Mouse (Mus musculus): ENCODE measurements around the gene Tssk2. TPM values are rescaled to one million over a fixed set of nuclear protein-coding genes. Genes with fewer than 3 reads are reported as not detected.
A peak's percentile ranks its signal among the peaks of the same experiment; 100 is the strongest.

Gene Tssk2
- polyA plus RNA-seq, 1 experiment from 2014 or later, result not detected

DNA sequence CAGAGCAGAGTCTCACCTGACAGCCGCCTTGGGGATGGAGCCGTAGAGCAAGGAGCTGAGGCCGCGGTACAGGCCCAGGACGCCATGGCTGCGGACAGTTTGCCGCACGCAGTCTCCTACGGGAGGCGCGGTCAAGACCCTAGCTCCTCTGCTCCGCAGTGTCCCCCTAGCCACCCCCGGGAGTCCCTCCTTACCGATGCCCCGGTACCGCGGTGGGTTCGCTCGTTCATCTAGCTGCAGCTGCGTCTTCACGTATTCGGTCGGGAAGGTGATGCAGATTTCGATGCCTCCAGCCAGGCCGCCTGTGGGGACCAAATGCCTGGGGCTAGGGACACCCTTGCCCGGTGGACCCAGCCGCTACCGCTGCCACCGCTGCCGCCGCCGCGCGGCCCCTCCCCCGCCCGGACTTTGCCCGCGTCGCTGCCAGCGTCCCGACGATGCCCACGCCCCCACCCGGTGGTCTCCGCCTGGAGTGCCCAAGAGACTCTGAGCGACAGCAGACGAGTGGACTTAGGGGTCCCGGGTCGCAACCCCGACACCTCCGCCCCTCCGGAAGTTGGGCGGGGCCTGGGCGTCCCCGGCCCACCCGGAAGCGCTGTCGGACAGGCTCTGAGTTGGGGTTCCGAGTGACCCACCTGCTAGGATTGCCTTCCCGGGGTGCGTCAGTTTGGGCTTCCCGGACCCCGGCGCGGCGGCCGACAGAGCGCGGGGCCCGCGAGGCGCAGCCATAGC lies 29.1 kb downstream of the Tssk2 start:
- H3K27ac ChIP-seq (ENCODE audit: low read length), result peak overlapping the region; percentile 95
- peaks cover 15% of the 10 kb centered on the region for H3K4me1 ChIP-seq (ENCODE audit: insufficient read depth, low read length)
- under 1% methylated on average over 71 of the region's 72 CpGs for WGBS
- no peaks in the 10 kb centered on the region for H3K27me3 ChIP-seq (ENCODE audit: insufficient read depth, low read length)
- H3K9ac ChIP-seq (replicated peaks; ENCODE audit: low read length), result peak overlapping the region; percentile 83
- peak; percentile 53 for ATAC-seq (ENCODE audit: low FRiP score, low TSS enrichment)
- peak overlapping the region; percentile 72 for H3K4me3 ChIP-seq (ENCODE audit: low read length)
- H3K4me2 ChIP-seq (replicated peaks; ENCODE audit: low read depth, low read length), result peak overlapping the region; percentile 99
- no peaks in the 10 kb centered on the region for H3K9me3 ChIP-seq (ENCODE audit: low read length)
- peaks cover 11% of the 10 kb centered on the region for H3K36me3 ChIP-seq (ENCODE audit: insufficient read depth, low read length)

DNA sequence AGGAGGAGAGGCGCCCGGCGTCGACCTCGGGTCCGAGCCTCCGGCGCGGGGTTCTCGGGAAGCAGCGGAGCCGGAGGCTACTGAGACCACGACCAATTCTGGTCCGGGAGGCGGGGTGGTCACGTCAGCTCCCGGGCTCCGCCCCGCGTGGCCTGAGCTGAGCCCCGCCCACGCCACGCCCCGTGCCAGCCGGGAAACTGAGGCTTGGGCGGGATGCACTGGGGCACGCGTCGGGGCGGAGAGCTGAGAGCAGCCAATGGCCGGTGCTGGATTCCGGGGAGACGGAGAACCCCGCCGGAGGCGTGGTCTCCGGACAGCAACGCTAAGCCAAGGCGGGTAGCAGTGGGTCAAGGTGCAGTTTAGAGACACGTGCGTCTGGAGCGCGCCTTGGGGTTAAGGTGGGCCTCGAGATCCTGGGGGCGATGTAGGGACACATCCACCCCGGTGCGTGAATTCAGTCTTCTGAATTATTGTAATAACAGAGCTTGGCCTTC lies 29.7 kb downstream of the Tssk2 start, which contains the start of gene Slc25a1:
Gene Slc25a1 (minus strand): TSS at position 133 of the 494 bp plus-strand sequence.
- peak; percentile 74 for ATAC-seq (ENCODE audit: low FRiP score, low TSS enrichment)
- Histone ChIP-seq H3K27ac (ENCODE audit: low read length) (peak within 1 kb of the TSS; percentile 95), H3K27me3 (ENCODE audit: insufficient read depth, low read length) (no peaks in the 10 kb centered on the region), H3K36me3 (ENCODE audit: insufficient read depth, low read length) (peaks cover 11% of the 10 kb centered on the region), H3K4me3 (ENCODE audit: low read length) (peak within 1 kb of the TSS; percentile 72), H3K9ac (replicated peaks; ENCODE audit: low read length) (peak within 1 kb of the TSS; percentile 83), H3K9me3 (ENCODE audit: low read length) (no peaks in the 10 kb centered on the region), H3K4me2 (replicated peaks; ENCODE audit: low read depth, low read length) (peak within 1 kb of the TSS; percentile 99), H3K4me1 (ENCODE audit: insufficient read depth, low read length) (peaks cover 11% of the 10 kb centered on the region)
- under 1% methylated on average over 46 of the region's 47 CpGs for WGBS

DNA sequence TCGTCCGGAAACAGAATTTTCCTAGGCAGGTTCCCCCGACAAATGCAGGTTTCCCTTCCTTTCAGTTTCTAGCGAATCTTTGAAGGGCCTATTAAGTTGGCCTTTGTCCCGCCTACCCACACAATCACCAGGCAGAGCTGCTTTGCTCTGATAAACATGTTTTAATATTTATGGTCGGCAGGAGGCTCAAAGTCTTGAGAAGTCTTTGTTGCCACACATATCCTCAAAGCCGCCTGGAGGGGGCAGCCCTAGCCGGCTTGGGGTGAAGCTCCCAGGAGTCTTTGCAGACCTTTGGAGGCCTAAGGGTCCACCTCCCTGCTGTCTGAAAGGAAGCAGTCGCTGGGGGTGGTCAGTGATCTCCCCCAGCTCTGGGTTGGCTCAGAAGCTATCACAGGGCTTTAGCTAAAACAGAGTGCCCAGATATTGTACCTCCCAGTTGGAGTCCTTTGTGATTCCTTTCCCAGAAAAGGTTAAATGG lies 30.2 kb downstream of the Tssk2 start:
- Histone ChIP-seq H3K27me3 (ENCODE audit: insufficient read depth, low read length) (no peaks in the 10 kb centered on the region), H3K4me1 (ENCODE audit: insufficient read depth, low read length) (peaks cover 11% of the 10 kb centered on the region), H3K27ac (ENCODE audit: low read length) (peak overlapping the region; percentile 95), H3K4me2 (replicated peaks; ENCODE audit: low read depth, low read length) (peak overlapping the region; percentile 99), H3K36me3 (ENCODE audit: insufficient read depth, low read length) (peaks cover 11% of the 10 kb centered on the region), H3K9me3 (ENCODE audit: low read length) (no peaks in the 10 kb centered on the region), H3K4me3 (ENCODE audit: low read length) (peak overlapping the region; percentile 72), H3K9ac (replicated peaks; ENCODE audit: low read length) (peak overlapping the region; percentile 83)
- WGBS, result 0% methylated on average over 9 of the region's 9 CpGs
- peak; percentile 67 for ATAC-seq (ENCODE audit: low FRiP score, low TSS enrichment)

DNA sequence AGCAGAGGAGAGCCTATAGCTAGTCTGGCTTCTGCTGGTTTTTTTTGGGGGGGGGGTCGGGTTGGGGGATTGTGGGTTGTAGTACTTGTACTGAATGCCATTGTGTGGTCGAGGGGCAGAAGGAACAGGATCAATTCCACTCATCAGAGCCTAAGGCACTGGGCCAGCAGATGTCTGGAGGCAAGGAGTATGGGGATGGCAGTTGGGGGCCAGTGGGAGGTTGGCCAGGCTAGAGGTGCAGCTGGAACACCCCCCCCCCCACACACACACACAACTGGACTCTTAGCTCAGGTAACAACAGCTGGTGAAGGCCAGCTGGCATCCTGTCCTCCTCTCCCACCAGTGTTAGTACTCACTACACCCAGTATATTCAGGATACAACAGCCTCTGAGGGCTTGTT lies 30.8 kb downstream of the Tssk2 start:
- Histone ChIP-seq H3K27me3 (ENCODE audit: insufficient read depth, low read length) (no peaks in the 10 kb centered on the region), H3K9me3 (ENCODE audit: low read length) (no peaks in the 10 kb centered on the region), H3K4me2 (replicated peaks; ENCODE audit: low read depth, low read length) (no peak overlapping the region), H3K4me3 (ENCODE audit: low read length) (no peak overlapping the region), H3K27ac (ENCODE audit: low read length) (peak overlapping the region; percentile 95; the same call in 1 of the 2 replicates), H3K36me3 (ENCODE audit: insufficient read depth, low read length) (peaks cover 11% of the 10 kb centered on the region), H3K4me1 (ENCODE audit: insufficient read depth, low read length) (peaks cover 11% of the 10 kb centered on the region), H3K9ac (replicated peaks; ENCODE audit: low read length) (peak overlapping the region; percentile 83; the same call in 1 of the 2 replicates)
- ATAC-seq (ENCODE audit: low FRiP score, low TSS enrichment), result no peak
- WGBS, result 16% methylated on average over 2 of the region's 2 CpGs

DNA sequence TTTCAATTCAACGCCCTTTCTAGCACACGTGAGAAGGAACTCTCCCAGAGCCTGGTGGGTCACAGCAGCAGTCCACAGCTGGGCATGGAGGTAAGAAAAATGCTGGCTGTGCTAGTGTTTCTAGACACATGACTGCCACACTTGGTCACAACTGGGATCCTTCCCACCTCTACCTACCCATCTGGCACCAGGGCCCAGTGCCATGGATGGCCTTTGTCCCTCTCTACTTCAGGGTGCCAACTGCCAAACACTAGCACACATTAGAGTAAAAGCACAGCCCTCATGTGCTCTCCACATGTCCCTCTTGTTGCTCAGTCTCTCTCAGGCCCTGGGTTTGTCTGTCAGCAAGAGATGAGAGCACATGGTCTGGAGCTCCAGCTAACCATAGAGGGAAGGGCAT lies 31.2 kb downstream of the Tssk2 start:
- H3K9ac ChIP-seq (replicated peaks; ENCODE audit: low read length), result no peak overlapping the region
- H3K4me1 ChIP-seq (ENCODE audit: insufficient read depth, low read length), result peaks cover 11% of the 10 kb centered on the region
- WGBS, result 86% methylated on average over 2 of the region's 2 CpGs
- no peak overlapping the region for H3K4me3 ChIP-seq (ENCODE audit: low read length)
- H3K36me3 ChIP-seq (ENCODE audit: insufficient read depth, low read length), result peaks cover 9% of the 10 kb centered on the region
- no peaks in the 10 kb centered on the region for H3K9me3 ChIP-seq (ENCODE audit: low read length)
- H3K27me3 ChIP-seq (ENCODE audit: insufficient read depth, low read length), result no peaks in the 10 kb centered on the region
- H3K4me2 ChIP-seq (replicated peaks; ENCODE audit: low read depth, low read length), result no peak overlapping the region
- ATAC-seq (ENCODE audit: low FRiP score, low TSS enrichment), result no peak
- H3K27ac ChIP-seq (ENCODE audit: low read length), result no peak overlapping the region

DNA sequence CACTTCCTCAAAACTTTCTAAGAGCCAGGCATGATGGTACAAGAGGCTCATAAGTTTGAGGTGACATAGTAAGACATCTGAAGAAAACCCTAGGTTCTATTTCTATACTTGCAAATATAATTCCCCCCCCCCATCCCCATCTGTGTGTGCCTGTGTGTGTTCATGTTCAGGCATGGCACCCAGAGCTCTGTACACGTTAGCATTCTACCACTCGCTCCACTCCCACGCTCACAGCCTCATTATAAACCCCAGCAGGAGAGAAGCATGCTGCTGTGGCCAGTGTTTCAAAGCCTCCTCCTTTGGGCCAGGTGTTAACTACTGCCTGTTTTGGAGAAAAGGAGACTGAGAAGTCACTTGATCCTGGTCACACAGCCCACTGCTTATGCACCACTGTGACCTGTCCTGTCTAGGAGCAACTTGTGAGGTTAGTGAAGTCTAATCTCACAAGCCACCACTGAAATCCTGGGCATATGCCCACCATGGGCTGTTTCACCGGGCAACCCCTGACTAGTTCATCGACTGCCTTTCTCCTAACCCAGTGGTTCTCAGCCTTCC lies 33.5 kb downstream of the Tssk2 start:
- H3K9me3 ChIP-seq (ENCODE audit: low read length), result no peaks in the 10 kb centered on the region
- no peaks in the 10 kb centered on the region for H3K36me3 ChIP-seq (ENCODE audit: insufficient read depth, low read length)
- no peak overlapping the region for H3K4me3 ChIP-seq (ENCODE audit: low read length)
- H3K4me2 ChIP-seq (replicated peaks; ENCODE audit: low read depth, low read length), result no peak overlapping the region
- WGBS, result 70% methylated on average over 5 of the region's 5 CpGs
- H3K9ac ChIP-seq (replicated peaks; ENCODE audit: low read length), result no peak overlapping the region
- H3K27ac ChIP-seq (ENCODE audit: low read length), result no peak overlapping the region
- no peak for ATAC-seq (ENCODE audit: low FRiP score, low TSS enrichment)
- 0 out of 2 replicates have a peak, but pooled peaks cover 4% of the 10 kb centered on the region for H3K27me3 ChIP-seq (ENCODE audit: insufficient read depth, low read length)
- H3K4me1 ChIP-seq (ENCODE audit: insufficient read depth, low read length), result peaks cover 6% of the 10 kb centered on the region

DNA sequence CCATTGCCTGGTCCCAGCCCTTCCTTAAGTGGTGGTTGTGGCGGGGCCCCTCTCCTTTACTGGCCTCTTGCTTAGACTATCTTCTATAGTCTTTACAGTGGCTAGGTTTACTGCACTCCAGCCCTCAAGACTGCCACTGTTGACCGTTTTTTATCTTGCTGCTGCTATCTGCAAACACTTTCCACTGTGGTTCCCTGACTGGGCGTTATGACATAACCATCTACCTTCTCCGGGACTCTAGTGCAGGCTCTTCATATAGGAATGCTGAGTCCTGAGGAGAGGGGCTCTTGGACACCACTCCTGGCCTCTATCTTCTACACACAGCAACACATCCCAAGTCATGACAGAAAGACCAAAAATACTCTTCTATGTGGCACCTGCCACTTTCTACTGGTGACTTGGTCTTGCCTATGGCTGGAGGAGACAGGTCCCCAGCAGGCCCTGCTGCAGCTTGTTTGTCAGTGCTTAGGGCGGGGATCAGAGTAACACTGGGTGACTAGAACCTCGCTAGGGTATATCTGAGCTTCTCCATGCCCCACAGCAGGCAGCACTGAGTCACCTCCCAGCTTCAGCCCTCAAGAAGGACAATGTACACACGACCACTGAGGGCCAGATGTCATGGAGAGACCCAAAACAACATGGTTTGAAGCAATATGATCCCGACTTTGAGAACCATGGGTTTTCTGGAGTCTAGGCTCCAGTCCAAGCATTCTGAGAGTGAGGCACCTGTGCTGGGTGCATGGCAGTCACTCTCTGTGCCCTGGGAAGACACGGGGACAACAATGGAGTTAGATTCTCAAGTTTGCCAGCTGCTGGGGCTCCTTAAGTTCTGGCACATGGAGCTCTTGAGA lies 35.4 kb downstream of the Tssk2 start:
- 70% methylated on average over 9 of the region's 9 CpGs for WGBS
- H3K4me3 ChIP-seq (ENCODE audit: low read length), result no peak overlapping the region

DNA sequence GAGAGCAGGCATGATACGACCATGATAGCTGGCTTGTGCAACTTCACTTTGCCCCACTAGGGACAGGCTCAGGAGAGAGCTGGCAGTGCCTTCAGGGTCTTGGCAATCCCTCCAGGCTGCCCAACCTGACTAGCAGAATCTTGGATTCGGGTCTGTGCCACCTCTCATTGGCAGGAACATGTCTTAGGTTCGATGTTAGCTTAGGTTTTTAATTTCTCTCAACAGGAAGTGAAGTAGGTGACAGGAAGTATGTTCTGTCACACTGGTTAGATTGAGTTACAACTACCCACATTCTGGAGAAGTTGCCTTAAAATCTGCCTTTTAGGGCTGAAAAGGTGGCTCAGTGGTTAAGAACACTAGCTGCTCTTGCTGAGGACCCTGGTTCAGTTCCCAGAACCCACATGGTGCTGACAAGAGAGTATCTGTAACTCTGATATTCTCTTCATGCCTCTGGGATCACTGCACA lies 36.0 kb downstream of the Tssk2 start:
- Histone ChIP-seq H3K27ac (ENCODE audit: low read length) (no peak overlapping the region), H3K4me2 (replicated peaks; ENCODE audit: low read depth, low read length) (no peak overlapping the region), H3K9ac (replicated peaks; ENCODE audit: low read length) (no peak overlapping the region), H3K4me1 (ENCODE audit: insufficient read depth, low read length) (no peaks in the 10 kb centered on the region), H3K4me3 (ENCODE audit: low read length) (no peak overlapping the region), H3K27me3 (ENCODE audit: insufficient read depth, low read length) (0 out of 2 replicates have a peak, but pooled peaks cover 4% of the 10 kb centered on the region), H3K9me3 (ENCODE audit: low read length) (no peaks in the 10 kb centered on the region), H3K36me3 (ENCODE audit: insufficient read depth, low read length) (no peaks in the 10 kb centered on the region)
- 59% methylated on average over 3 of the region's 3 CpGs for WGBS
- ATAC-seq (ENCODE audit: low FRiP score, low TSS enrichment), result no peak

More for the DNA sequence above, 35.4 kb downstream of the Tssk2 start:
- 0 out of 2 replicates have a peak, but pooled peaks cover 4% of the 10 kb centered on the region for H3K27me3 ChIP-seq (ENCODE audit: insufficient read depth, low read length)
- H3K9ac ChIP-seq (replicated peaks; ENCODE audit: low read length), result no peak overlapping the region
- no peak overlapping the region for H3K27ac ChIP-seq (ENCODE audit: low read length)
- H3K4me1 ChIP-seq (ENCODE audit: insufficient read depth, low read length), result 0 out of 2 replicates have a peak, but pooled peaks cover 1% of the 10 kb centered on the region
- H3K4me2 ChIP-seq (replicated peaks; ENCODE audit: low read depth, low read length), result no peak overlapping the region
- ATAC-seq (ENCODE audit: low FRiP score, low TSS enrichment), result no peak
- no peaks in the 10 kb centered on the region for H3K36me3 ChIP-seq (ENCODE audit: insufficient read depth, low read length)
- no peaks in the 10 kb centered on the region for H3K9me3 ChIP-seq (ENCODE audit: low read length)

DNA sequence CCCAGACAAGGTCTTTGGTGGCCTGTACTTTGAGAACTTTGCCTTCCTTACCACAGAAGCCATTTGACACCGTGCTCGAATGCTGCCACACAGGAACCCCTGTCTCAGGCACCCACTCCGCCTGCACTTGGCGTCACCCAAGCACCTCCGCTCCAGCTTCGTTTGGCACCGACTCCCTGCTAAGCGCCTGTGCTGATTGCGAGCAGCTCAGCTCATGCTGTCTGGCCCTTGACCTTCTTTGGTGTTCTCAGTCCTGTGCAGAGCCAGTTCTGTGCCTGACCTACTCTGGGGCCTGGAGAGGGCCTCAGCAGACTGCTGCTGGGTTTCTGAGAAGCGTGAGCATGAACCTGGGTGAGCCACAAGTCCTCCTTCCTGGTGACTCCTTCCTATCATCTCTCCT lies 38.3 kb downstream of the Tssk2 start:
- Histone ChIP-seq H3K27ac (ENCODE audit: low read length) (no peak overlapping the region), H3K27me3 (ENCODE audit: insufficient read depth, low read length) (0 out of 2 replicates have a peak, but pooled peaks cover 4% of the 10 kb centered on the region), H3K4me3 (ENCODE audit: low read length) (no peak overlapping the region), H3K36me3 (ENCODE audit: insufficient read depth, low read length) (no peaks in the 10 kb centered on the region), H3K9me3 (ENCODE audit: low read length) (no peaks in the 10 kb centered on the region), H3K4me2 (replicated peaks; ENCODE audit: low read depth, low read length) (no peak overlapping the region), H3K4me1 (ENCODE audit: insufficient read depth, low read length) (no peaks in the 10 kb centered on the region), H3K9ac (replicated peaks; ENCODE audit: low read length) (no peak overlapping the region)
- ATAC-seq (ENCODE audit: low FRiP score, low TSS enrichment), result no peak
- 73% methylated on average over 10 of the region's 10 CpGs for WGBS

Measured in kidney, embryonic 16.5 days (tissue).